Mouse (Mus musculus) CH12.LX (cell line): Measurements from ENCODE around the gene Cfap161. TPM values are rescaled to one million over a fixed set of nuclear protein-coding genes. Genes with fewer than 3 reads are reported as not detected.

Source experiments
- DNase-seq: peaks from one replicate; pipeline ENCODE4 v3.0.0-alpha.2; 2013; ENCODE audit errors: extremely low read depth
- H3K27ac ChIP-seq: 2 replicates; pipeline ENCODE4 v1.5.1; 2012; ENCODE audit warnings: low read depth, mild to moderate bottlenecking, control low read depth, moderate library complexity; ENCODE audit not compliant: insufficient read depth
- H3K27me3 ChIP-seq: replicated peaks from 2 replicates; pipeline ENCODE3; 2012; ENCODE audit warnings: inconsistent platforms
- H3K36me3 ChIP-seq, 2 experiments: replicated peaks in 1 of 2; 2 replicates each; pipeline versions ENCODE3 to v1.6.1; 2012; ENCODE audit warnings: inconsistent platforms in 1 of 2, low read length in 1 of 2, mild to moderate bottlenecking in 1 of 2, mixed read lengths in 1 of 2, moderate library complexity in 1 of 2; ENCODE audit not compliant: control insufficient read depth in 1 of 2, insufficient read depth in 1 of 2
- H3K4me1 ChIP-seq, 2 experiments: 2 replicates each; pipeline ENCODE4 v1.6.1; 2012; ENCODE audit warnings: inconsistent platforms in 1 of 2, moderate library complexity in 1 of 2; ENCODE audit not compliant: insufficient read depth in 2 of 2, control insufficient read depth in 1 of 2
- H3K4me2 ChIP-seq: 2 replicates; pipeline ENCODE4 v1.6.1; 2012; ENCODE audit warnings: low read depth, mild to moderate bottlenecking, control low read depth; ENCODE audit not compliant: poor library complexity, insufficient read depth, severe bottlenecking
- H3K4me3 ChIP-seq, 3 experiments: fragments of 150-350 bp in 1 of 3; sonication (generic) in 1 of 3; replicated peaks in 1 of 3; 2 replicates each; pipeline versions ENCODE3 to v1.5.1; 2011 to 2012; ENCODE audit warnings: low read depth in 2 of 3, low read length in 2 of 3, mild to moderate bottlenecking in 2 of 3, moderate library complexity in 2 of 3, control low read depth in 1 of 3, improper control_type of control experiment in 1 of 3, inconsistent platforms in 1 of 3, mixed read lengths in 1 of 3; ENCODE audit not compliant: poor library complexity in 1 of 3
- H3K79me2 ChIP-seq: replicated peaks from 2 replicates; pipeline ENCODE4 v1.6.1; 2012; ENCODE audit warnings: mild to moderate bottlenecking, moderate library complexity; ENCODE audit not compliant: control insufficient read depth, poor library complexity, insufficient read depth, severe bottlenecking; ENCODE audit errors: extremely low read depth
- H3K9ac ChIP-seq: 2 replicates; pipeline ENCODE4 v1.6.1; 2012; ENCODE audit warnings: low read depth, mild to moderate bottlenecking, control low read depth, moderate library complexity; ENCODE audit not compliant: insufficient read depth
- H3K9me3 ChIP-seq: replicated peaks from 2 replicates; pipeline ENCODE3; 2012; ENCODE audit warnings: low read length, inconsistent platforms, mixed read lengths
- CHD2 ChIP-seq: IDR thresholded peaks from 2 replicates; pipeline ENCODE4 v1.6.1; 2011; ENCODE audit warnings: low read length, improper control_type of control experiment
- CTCF ChIP-seq, 2 experiments: IDR thresholded peaks in 1 of 2; conservative IDR thresholded peaks in 1 of 2; 2 replicates each; pipeline ENCODE4 v1.5.1; 2011 to 2012; ENCODE audit warnings: low read depth in 2 of 2, low read length in 2 of 2, improper control_type of control experiment in 1 of 2, inconsistent platforms in 1 of 2, mild to moderate bottlenecking in 1 of 2, moderate library complexity in 1 of 2
- E2F4 ChIP-seq: IDR thresholded peaks from 2 replicates; pipeline ENCODE4 v1.6.1; 2011; ENCODE audit warnings: low read depth, low read length, improper control_type of control experiment; ENCODE audit not compliant: insufficient replicate concordance
- ELF1 ChIP-seq: IDR thresholded peaks from 2 replicates; pipeline ENCODE4 v1.6.1; 2014; ENCODE audit warnings: low read depth, mild to moderate bottlenecking, inconsistent platforms, low read length, improper control_type of control experiment
- ETS1 ChIP-seq: conservative IDR thresholded peaks from 2 replicates; pipeline ENCODE4 v1.6.1; 2012; ENCODE audit warnings: low read depth, mild to moderate bottlenecking, inconsistent platforms, low read length, improper control_type of control experiment, moderate library complexity
- GABPA ChIP-seq: IDR thresholded peaks from 2 replicates; pipeline ENCODE4 v1.6.1; 2012; ENCODE audit warnings: low read depth, low read length, improper control_type of control experiment, inconsistent platforms; ENCODE audit not compliant: insufficient replicate concordance
- HCFC1 ChIP-seq: IDR thresholded peaks from 2 replicates; pipeline ENCODE4 v1.6.1; 2012; ENCODE audit warnings: low read depth, mild to moderate bottlenecking, inconsistent platforms, low read length, improper control_type of control experiment
- JUN ChIP-seq: IDR thresholded peaks from 2 replicates; pipeline ENCODE4 v1.6.1; 2011; ENCODE audit warnings: low read depth, mild to moderate bottlenecking, low read length, improper control_type of control experiment, moderate library complexity; ENCODE audit not compliant: insufficient read depth
- KAT2A ChIP-seq: IDR thresholded peaks from 2 replicates; pipeline ENCODE4 v1.6.1; 2012; ENCODE audit warnings: low read length, improper control_type of control experiment, inconsistent platforms; ENCODE audit not compliant: insufficient replicate concordance
- MAFK ChIP-seq: IDR thresholded peaks from 2 replicates; pipeline ENCODE4 v1.6.1; 2011; ENCODE audit warnings: low read length, improper control_type of control experiment; ENCODE audit not compliant: insufficient replicate concordance
- MAZ ChIP-seq: IDR thresholded peaks from 2 replicates; pipeline ENCODE4 v1.6.1; 2012; ENCODE audit warnings: low read depth, mild to moderate bottlenecking, inconsistent platforms, low read length, improper control_type of control experiment, moderate library complexity
- MXI1 ChIP-seq: IDR thresholded peaks from 2 replicates; pipeline ENCODE4 v1.6.1; 2011; ENCODE audit warnings: mild to moderate bottlenecking, low read depth, low read length, improper control_type of control experiment
- MYC ChIP-seq: IDR thresholded peaks from 2 replicates; pipeline ENCODE4 v1.6.1; 2011; ENCODE audit warnings: low read depth, mild to moderate bottlenecking, improper control_type of control experiment, low read length
- NELFE ChIP-seq: IDR thresholded peaks from 2 replicates; pipeline ENCODE4 v1.6.1; 2011; ENCODE audit warnings: low read depth, low read length, improper control_type of control experiment
- NRF1 ChIP-seq: IDR thresholded peaks from 2 replicates; pipeline ENCODE4 v1.6.1; 2014; ENCODE audit warnings: low read depth, mild to moderate bottlenecking, inconsistent platforms, low read length, improper control_type of control experiment, moderate library complexity
- PAX5 ChIP-seq: IDR thresholded peaks from 2 replicates; pipeline ENCODE4 v1.6.1; 2012; ENCODE audit warnings: low read length, inconsistent platforms, mixed read lengths
- POLR2A ChIP-seq: IDR thresholded peaks from 2 replicates; pipeline ENCODE4 v1.6.1; 2011; ENCODE audit warnings: low read depth, mild to moderate bottlenecking, improper control_type of control experiment, low read length
- POLR2AphosphoS2 ChIP-seq: IDR thresholded peaks from 2 replicates; pipeline ENCODE4 v1.6.1; 2011; ENCODE audit warnings: low read depth, low read length, improper control_type of control experiment
- RAD21 ChIP-seq: IDR thresholded peaks from 2 replicates; pipeline ENCODE4 v1.6.1; 2011; ENCODE audit warnings: low read depth, mild to moderate bottlenecking, low read length, improper control_type of control experiment, moderate library complexity
- RCOR1 ChIP-seq: conservative IDR thresholded peaks from 2 replicates; pipeline ENCODE4 v1.6.1; 2012; ENCODE audit warnings: low read depth, mild to moderate bottlenecking, inconsistent platforms, low read length, improper control_type of control experiment
- SIN3A ChIP-seq: IDR thresholded peaks from 2 replicates; pipeline ENCODE4 v1.6.1; 2012; ENCODE audit warnings: low read length, improper control_type of control experiment, inconsistent platforms
- SMC3 ChIP-seq: IDR thresholded peaks from 2 replicates; pipeline ENCODE4 v1.6.1; 2011; ENCODE audit warnings: low read depth, low read length, improper control_type of control experiment
- UBTF ChIP-seq: IDR thresholded peaks from 2 replicates; pipeline ENCODE4 v1.6.1; 2012; ENCODE audit warnings: low read depth, mild to moderate bottlenecking, inconsistent platforms, low read length, improper control_type of control experiment, moderate library complexity
- USF1 ChIP-seq: IDR thresholded peaks from 2 replicates; pipeline ENCODE4 v1.6.1; 2014; ENCODE audit warnings: low read depth, mild to moderate bottlenecking, inconsistent platforms, low read length, improper control_type of control experiment
- USF2 ChIP-seq: conservative IDR thresholded peaks from 2 replicates; pipeline ENCODE4 v1.6.1; 2011; ENCODE audit warnings: low read depth, low read length, improper control_type of control experiment
- ZKSCAN1 ChIP-seq: IDR thresholded peaks from 2 replicates; pipeline ENCODE4 v1.6.1; 2012; ENCODE audit warnings: low read depth, inconsistent platforms, low read length, improper control_type of control experiment, borderline replicate concordance
- ZMIZ1 ChIP-seq: IDR thresholded peaks from 2 replicates; pipeline ENCODE4 v1.6.1; 2012; ENCODE audit warnings: low read depth, mild to moderate bottlenecking, inconsistent platforms, low read length, improper control_type of control experiment
- dilution Hi-C: fragments of 300-500 bp; cut with MboI; formaldehyde crosslinking; loops from 2 replicates; pipeline ENCODE4 v1.14.3; 2020; ENCODE audit warnings: low sequenced_read_pairs; ENCODE audit not compliant: extremely low pct_unique_long_range_greater_than_20kb, extremely low pct_ligation_motif_present
- in situ Hi-C: fragments of 300-500 bp; cut with MboI; formaldehyde crosslinking; loops from 3 replicates; pipeline ENCODE4 v1.14.3; 2019; ENCODE audit warnings: low sequenced_read_pairs, low pct_ligation_motif_present, low pct_unique_long_range_greater_than_20kb, mixed read lengths
- polyA plus RNA-seq: library from polyadenylated mRNA; unstranded; fragments of >175 nt; gene quantifications from 2 replicates; pipeline ENCODE4 v1.2.1, GENCODE M21; 2012; ENCODE audit warnings: low read depth; ENCODE audit not compliant: insufficient read length
- total RNA-seq, 2 experiments: library from RNA; depleted of rRNA; stranded (reverse); fragments of 300-350 nt in 1 of 2; fragments of >200 nt in 1 of 2; gene quantifications; 2 replicates each; pipeline ENCODE4 v1.2.3; 2012 to 2014

Gene Cfap161
- total and polyA plus RNA-seq, 3 experiments, result 0.08 to 0.42 (median 0.17) TPM

DNA sequence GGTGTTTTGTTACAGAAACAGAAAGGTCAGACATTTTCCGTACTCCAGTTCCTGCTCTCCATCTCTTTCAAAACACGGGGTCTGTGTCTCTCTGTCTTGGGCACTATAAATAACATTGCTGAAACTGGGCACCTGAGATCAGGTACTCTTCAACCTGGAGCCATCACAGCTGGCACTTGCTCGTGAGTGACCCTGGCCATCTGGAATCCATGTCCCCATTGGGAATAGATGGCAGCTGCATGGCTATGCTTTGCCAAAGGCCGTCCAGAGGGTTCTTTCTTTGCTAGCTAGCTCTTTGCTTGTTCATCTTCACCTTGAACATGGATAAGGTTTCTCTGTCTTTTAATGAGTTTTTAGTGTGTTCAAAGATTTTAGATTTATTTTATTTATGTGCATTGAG, 13.8 kb downstream of the Cfap161 start:
- Histone ChIP-seq H3K9me3 (peaks cover 3% of the 10 kb centered on the region), H3K27ac (no peak overlapping the region), H3K9ac (no peak overlapping the region), H3K36me3 (no peaks in the 10 kb centered on the region), H3K27me3 (peaks cover 2% of the 10 kb centered on the region)
- no peak for DNase-seq
- TF ChIP-seq E2F4 (no peak), CTCF (conservative IDR thresholded peaks at IDR 0.05 in 1 of 2, IDR thresholded peaks at IDR 0.05 in 1 of 2; ENCODE audit: low read depth in 2 of 2, low read length in 2 of 2) (no peak), SMC3 (no peak), JUN (no peak), ZKSCAN1 (no peak), RAD21 (no peak), ETS1 (no peak), UBTF (no peak), POLR2AphosphoS2 (no peak), NELFE (no peak), MAFK (no peak), PAX5 (no peak), ZMIZ1 (no peak), HCFC1 (no peak), MXI1 (no peak), CHD2 (no peak), POLR2A (no peak), MYC (no peak), MAZ (no peak), ELF1 (no peak)
- TF ChIP-seq, all 38 proteins: peak for 0
- Histone ChIP-seq H3K4me2 (no peak overlapping the region), H3K4me3 (no peak overlapping the region), H3K79me2 (no peaks in the 10 kb centered on the region), H3K4me1 (no peaks in the 10 kb centered on the region)
- in situ Hi-C loops (no loop called here), dilution Hi-C loops (no loop called here)

- dilution Hi-C loops (no loop called here), in situ Hi-C loops (no loop called here)
- Histone ChIP-seq H3K4me2 (no peak overlapping the region), H3K4me3 (no peak overlapping the region), H3K36me3 (no peaks in the 10 kb centered on the region), H3K79me2 (no peaks in the 10 kb centered on the region), H3K27me3 (peaks cover 2% of the 10 kb centered on the region), H3K4me1 (no peaks in the 10 kb centered on the region), H3K27ac (no peak overlapping the region), H3K9me3 (peaks cover 3% of the 10 kb centered on the region), H3K9ac (no peak overlapping the region)
- TF ChIP-seq NRF1 (no peak), MYC (no peak), NELFE (no peak), SIN3A (no peak), ZKSCAN1 (no peak), USF1 (no peak), KAT2A (no peak), E2F4 (no peak), RCOR1 (no peak), JUN (no peak), SMC3 (no peak), GABPA (no peak), HCFC1 (no peak), USF2 (no peak)
- DNase-seq, result no peak
Measured at GRCm38 (mm10) chr7:83780026-83780425, 14.7 kb downstream of the Cfap161 start.
